47 mouse cellular contexts compared by ENCODE assay signal in genomic region chr10:33857421-33857820, GRCm38 (mm10). TPM values are rescaled to one million over a fixed set of nuclear protein-coding genes. Genes with fewer than 3 reads are reported as not detected.
"Had no signal": no experiment of that assay in that cellular context is flagged by ENCODE, and none has a peak within 500 bp of the region (broad histone marks: within the 10 kb centered on the region; RNA-seq: fewer than 3 reads in every experiment).

Gene Sult3a1, plus strand, starts transcription at chr10:33857721.

- H3K36me3 ChIP-seq: limb, embryonic 10.5 days; limb, embryonic 12.5 days; limb, embryonic 13.5 days; limb, embryonic 15.5 days; liver, embryonic 12.5 days; liver, embryonic 13.5 days; liver, embryonic 15.5 days; lung, embryonic 15.5 days; midbrain, embryonic 10.5 days; midbrain, embryonic 12.5 days; midbrain, embryonic 13.5 days; midbrain, embryonic 15.5 days; neural tube, embryonic 12.5 days had no signal

- H3K9me3 ChIP-seq: limb, embryonic 10.5 days; limb, embryonic 12.5 days; limb, embryonic 13.5 days; limb, embryonic 15.5 days; liver, embryonic 12.5 days; liver, embryonic 13.5 days; liver, embryonic 15.5 days; lung, embryonic 15.5 days; midbrain, embryonic 10.5 days; midbrain, embryonic 12.5 days; midbrain, embryonic 13.5 days; midbrain, embryonic 15.5 days; neural tube, embryonic 12.5 days had no signal

- H3K4me2 ChIP-seq: limb, embryonic 12.5 days; limb, embryonic 13.5 days; limb, embryonic 15.5 days; liver, embryonic 12.5 days; liver, embryonic 13.5 days; liver, embryonic 15.5 days; lung, embryonic 14.5 days; lung, embryonic 15.5 days; midbrain, embryonic 11.5 days; midbrain, embryonic 12.5 days; midbrain, embryonic 13.5 days; midbrain, embryonic 15.5 days; neural tube, embryonic 12.5 days had no signal

- H3K9ac ChIP-seq: limb, embryonic 12.5 days; limb, embryonic 13.5 days; limb, embryonic 15.5 days; liver, embryonic 12.5 days; liver, embryonic 13.5 days; liver, embryonic 14.5 days; liver, embryonic 15.5 days; liver, postnatal 0 days; lung, embryonic 14.5 days; lung, embryonic 15.5 days; midbrain, embryonic 12.5 days; midbrain, embryonic 13.5 days; midbrain, embryonic 15.5 days; neural tube, embryonic 12.5 days had no signal

- H3K27ac ChIP-seq: left cerebral cortex, adult 2 months; limb, embryonic 10.5 days; limb, embryonic 12.5 days; limb, embryonic 13.5 days; limb, embryonic 15.5 days; liver, embryonic 12.5 days; liver, embryonic 13.5 days; liver, embryonic 14.5 days; liver, embryonic 15.5 days; lung, embryonic 15.5 days; macrophage; midbrain, embryonic 10.5 days; midbrain, embryonic 12.5 days; midbrain, embryonic 13.5 days; midbrain, embryonic 15.5 days; neural tube, embryonic 12.5 days had no signal

- H3K4me3 ChIP-seq: left cerebral cortex, adult 2 months; limb, embryonic 10.5 days; limb, embryonic 12.5 days; limb, embryonic 13.5 days; limb, embryonic 15.5 days; liver, embryonic 12.5 days; liver, embryonic 13.5 days; liver, embryonic 15.5 days; lung, embryonic 15.5 days; megakaryocyte, embryonic 14.5 days; midbrain, embryonic 10.5 days; midbrain, embryonic 12.5 days; midbrain, embryonic 13.5 days; midbrain, embryonic 15.5 days; myocyte; neural tube, embryonic 12.5 days had no signal

- DNase-seq: left cerebral cortex, postnatal 4 days; liver; liver, embryonic 13.5 days; liver, postnatal 0 days; lung, adult 18-20 months; lung, adult 2 months; lung, embryonic 14.5 days; lung, postnatal 10 days; lung, postnatal 14 days; lung, postnatal 36 days; lung, postnatal 4 days; midbrain, embryonic 14.5 days had no signal

- H3K4me1 ChIP-seq: limb, embryonic 10.5 days; limb, embryonic 12.5 days; limb, embryonic 13.5 days; limb, embryonic 15.5 days; liver, embryonic 12.5 days; liver, embryonic 13.5 days; liver, embryonic 15.5 days; lung, embryonic 15.5 days; megakaryocyte, embryonic 14.5 days; midbrain, embryonic 10.5 days; midbrain, embryonic 12.5 days; midbrain, embryonic 13.5 days; midbrain, embryonic 15.5 days; neural tube, embryonic 12.5 days had no signal

- ATAC-seq: liver, embryonic 12.5 days; liver, postnatal 0 days; lung, postnatal 0 days; midbrain, embryonic 13.5 days; midbrain, embryonic 15.5 days; midbrain, embryonic 16.5 days had no signal

- H3K27me3 ChIP-seq: limb, embryonic 12.5 days; limb, embryonic 13.5 days; limb, embryonic 15.5 days; liver, embryonic 12.5 days; liver, embryonic 13.5 days; liver, embryonic 15.5 days; lung, embryonic 15.5 days; megakaryocyte, embryonic 14.5 days; midbrain, embryonic 12.5 days; midbrain, embryonic 13.5 days; midbrain, embryonic 15.5 days; neural tube, embryonic 12.5 days had no signal

RNA-seq across cellular contexts. Expression of gene Sult3a1, which starts in this region (rescaled TPM):
- total RNA-seq: left cerebral cortex, adult 2 months; left cerebral cortex, adult 8-10 months; left cerebral cortex, postnatal 10 days; left cerebral cortex, postnatal 14 days; left cerebral cortex, postnatal 25 days; left cerebral cortex, postnatal 36 days; left cerebral cortex, postnatal 4 days; megakaryocyte progenitor cell, adult 5-6 weeks; megakaryocyte, adult 5-6 weeks; megakaryocyte-erythroid progenitor cell, adult 5-6 weeks; midbrain, postnatal 0 days; monocyte, adult 5-6 weeks had no signal
- polyA plus RNA-seq: limb, embryonic 10.5 days; limb, embryonic 11.5 days; limb, embryonic 12.5 days; limb, embryonic 13.5 days; limb, embryonic 14.5 days; limb, embryonic 15.5 days; liver, embryonic 12.5 days; liver, embryonic 13.5 days; liver, embryonic 14.5 days; liver, embryonic 15.5 days; liver, embryonic 16.5 days; lung, adult 2 months; lung, embryonic 14.5 days; lung, embryonic 15.5 days; lung, embryonic 16.5 days; lung, postnatal 0 days; macrophage; midbrain, embryonic 10.5 days; midbrain, embryonic 11.5 days; midbrain, embryonic 12.5 days; midbrain, embryonic 13.5 days; midbrain, embryonic 14.5 days; midbrain, embryonic 15.5 days; midbrain, embryonic 16.5 days; midbrain, postnatal 0 days; myocyte; neural tube, embryonic 11.5 days; neural tube, embryonic 12.5 days had no signal
